Mouse (Mus musculus): ENCODE data around the gene Fmo1. TPM values are rescaled to one million over a fixed set of nuclear protein-coding genes. Genes with fewer than 3 reads are reported as not detected.

Fmo1 gene
- polyA plus RNA-seq, 1 experiment from 2014 or later, result 9.1 TPM

GRCm38 (mm10) chr1:162831838-162832573, 34.4 kb downstream of the Fmo1 start:
- 22% methylated on average over 5 of the region's 5 CpGs for WGBS
- H3K4me3 ChIP-seq, result no peak overlapping the region
- H3K9ac ChIP-seq, result no peak overlapping the region
- no peaks in the 10 kb centered on the region for H3K27me3 ChIP-seq
- H3K36me3 ChIP-seq, result no peaks in the 10 kb centered on the region
- peak overlapping the region; percentile 23; the same call in 1 of the 2 replicates for H3K4me2 ChIP-seq
- no peaks in the 10 kb centered on the region; the same call in 1 of the 2 replicates for H3K4me1 ChIP-seq (replicated peaks)
- H3K9me3 ChIP-seq (replicated peaks), result no peaks in the 10 kb centered on the region
- no peak for ATAC-seq (replicated peaks; ENCODE audit: insufficient number of reproducible peaks, insufficient read depth, low FRiP score, low read depth)
- H3K27ac ChIP-seq, result no peak overlapping the region

- no peak for ATAC-seq (replicated peaks; ENCODE audit: insufficient number of reproducible peaks, insufficient read depth, low FRiP score, low read depth)
- WGBS, result 85% methylated on average over 5 of the region's 5 CpGs
- Histone ChIP-seq H3K36me3 (no peaks in the 10 kb centered on the region), H3K27ac (no peak overlapping the region), H3K27me3 (no peaks in the 10 kb centered on the region), H3K9me3 (replicated peaks) (no peaks in the 10 kb centered on the region), H3K4me1 (replicated peaks) (no peaks in the 10 kb centered on the region), H3K4me3 (no peak overlapping the region), H3K4me2 (no peak overlapping the region), H3K9ac (no peak overlapping the region)
Observed at GRCm38 (mm10) chr1:162819280-162819679, 47.1 kb downstream of the Fmo1 start.

GRCm38 (mm10) chr1:162815381-162816127, 50.9 kb downstream of the Fmo1 start:
- Histone ChIP-seq H3K4me2 (no peak overlapping the region), H3K4me1 (replicated peaks) (no peaks in the 10 kb centered on the region), H3K36me3 (no peaks in the 10 kb centered on the region), H3K4me3 (no peak overlapping the region), H3K9me3 (replicated peaks) (no peaks in the 10 kb centered on the region), H3K27ac (no peak overlapping the region), H3K27me3 (no peaks in the 10 kb centered on the region), H3K9ac (no peak overlapping the region)
- ATAC-seq (replicated peaks; ENCODE audit: insufficient number of reproducible peaks, insufficient read depth, low FRiP score, low read depth), result no peak
- WGBS, result 86% methylated on average over 10 of the region's 10 CpGs

GRCm38 (mm10) chr1:162814932-162815331, 51.5 kb downstream of the Fmo1 start:
- no peaks in the 10 kb centered on the region for H3K27me3 ChIP-seq
- H3K4me2 ChIP-seq, result no peak overlapping the region
- H3K4me3 ChIP-seq, result no peak overlapping the region
- 70% methylated on average over 4 of the region's 4 CpGs for WGBS
- no peak overlapping the region for H3K9ac ChIP-seq
- ATAC-seq (replicated peaks; ENCODE audit: insufficient number of reproducible peaks, insufficient read depth, low FRiP score, low read depth), result no peak
- no peaks in the 10 kb centered on the region for H3K36me3 ChIP-seq
- no peaks in the 10 kb centered on the region for H3K4me1 ChIP-seq (replicated peaks)
- H3K27ac ChIP-seq, result no peak overlapping the region
- H3K9me3 ChIP-seq (replicated peaks), result no peaks in the 10 kb centered on the region

- 34% methylated on average over 8 of the region's 8 CpGs for WGBS
- Histone ChIP-seq H3K4me1 (replicated peaks) (no peaks in the 10 kb centered on the region), H3K27me3 (no peaks in the 10 kb centered on the region), H3K27ac (no peak within 1 kb of the TSS), H3K36me3 (no peaks in the 10 kb centered on the region), H3K9me3 (replicated peaks) (no peaks in the 10 kb centered on the region), H3K4me3 (no peak within 1 kb of the TSS), H3K9ac (no peak within 1 kb of the TSS), H3K4me2 (peak within 1 kb of the TSS; percentile 39)
- ATAC-seq (replicated peaks; ENCODE audit: insufficient number of reproducible peaks, insufficient read depth, low FRiP score, low read depth), result no peak
Observed at GRCm38 (mm10) chr1:162813836-162814156, 52.6 kb downstream of the Fmo1 start, which contains the start of gene Fmo4. Gene Fmo4, minus strand, starts transcription at chr1:162813972.

- H3K27me3 ChIP-seq, result no peaks in the 10 kb centered on the region
- no peak overlapping the region for H3K9ac ChIP-seq
- H3K9me3 ChIP-seq (replicated peaks), result no peaks in the 10 kb centered on the region
- ATAC-seq (replicated peaks; ENCODE audit: insufficient number of reproducible peaks, insufficient read depth, low FRiP score, low read depth), result no peak
- H3K36me3 ChIP-seq, result no peaks in the 10 kb centered on the region
- WGBS, result 76% methylated on average over 9 of the region's 9 CpGs
- H3K27ac ChIP-seq, result no peak overlapping the region
- H3K4me3 ChIP-seq, result no peak overlapping the region
- H3K4me2 ChIP-seq, result peak overlapping the region; percentile 39
- H3K4me1 ChIP-seq (replicated peaks), result no peaks in the 10 kb centered on the region
Observed at GRCm38 (mm10) chr1:162813143-162813835, 53.1 kb downstream of the Fmo1 start.

GRCm38 (mm10) chr1:162808541-162808940, 57.9 kb downstream of the Fmo1 start:
- no peak overlapping the region for H3K4me2 ChIP-seq
- 79% methylated on average over 3 of the region's 3 CpGs for WGBS
- H3K9ac ChIP-seq, result no peak overlapping the region

GRCm38 (mm10) chr1:162807441-162807840, 59.0 kb downstream of the Fmo1 start:
- no peaks in the 10 kb centered on the region for H3K27me3 ChIP-seq
- WGBS, result 84% methylated on average over 5 of the region's 5 CpGs
- H3K36me3 ChIP-seq, result no peaks in the 10 kb centered on the region
- H3K4me1 ChIP-seq (replicated peaks), result no peaks in the 10 kb centered on the region
- H3K4me3 ChIP-seq, result no peak overlapping the region
- H3K9ac ChIP-seq, result no peak overlapping the region
- H3K9me3 ChIP-seq (replicated peaks), result no peaks in the 10 kb centered on the region
- H3K4me2 ChIP-seq, result no peak overlapping the region
- no peak overlapping the region for H3K27ac ChIP-seq
- ATAC-seq (replicated peaks; ENCODE audit: insufficient number of reproducible peaks, insufficient read depth, low FRiP score, low read depth), result no peak

More at GRCm38 (mm10) chr1:162808541-162808940, 57.9 kb downstream of the Fmo1 start:
- no peaks in the 10 kb centered on the region for H3K27me3 ChIP-seq
- no peaks in the 10 kb centered on the region for H3K36me3 ChIP-seq
- no peaks in the 10 kb centered on the region for H3K4me1 ChIP-seq (replicated peaks)
- H3K4me3 ChIP-seq, result no peak overlapping the region
- ATAC-seq (replicated peaks; ENCODE audit: insufficient number of reproducible peaks, insufficient read depth, low FRiP score, low read depth), result no peak
- no peaks in the 10 kb centered on the region for H3K9me3 ChIP-seq (replicated peaks)
- no peak overlapping the region for H3K27ac ChIP-seq

- no peak for ATAC-seq (replicated peaks; ENCODE audit: insufficient number of reproducible peaks, insufficient read depth, low FRiP score, low read depth)
- 53% methylated on average over 5 of the region's 5 CpGs for WGBS
Observed at GRCm38 (mm10) chr1:162805011-162805410, 61.4 kb downstream of the Fmo1 start.

GRCm38 (mm10) chr1:162796441-162796840, 70.0 kb downstream of the Fmo1 start:
- no peaks in the 10 kb centered on the region for H3K36me3 ChIP-seq
- H3K4me2 ChIP-seq, result no peak overlapping the region
- H3K27me3 ChIP-seq, result no peaks in the 10 kb centered on the region
- no peak for ATAC-seq (replicated peaks; ENCODE audit: insufficient number of reproducible peaks, insufficient read depth, low FRiP score, low read depth)
- H3K9me3 ChIP-seq (replicated peaks), result no peaks in the 10 kb centered on the region
- no peak overlapping the region for H3K9ac ChIP-seq
- H3K4me1 ChIP-seq (replicated peaks), result no peaks in the 10 kb centered on the region
- no peak overlapping the region for H3K27ac ChIP-seq
- H3K4me3 ChIP-seq, result no peak overlapping the region

More at GRCm38 (mm10) chr1:162805011-162805410, 61.4 kb downstream of the Fmo1 start:
- no peak overlapping the region for H3K4me3 ChIP-seq
- H3K36me3 ChIP-seq, result no peaks in the 10 kb centered on the region
- H3K4me2 ChIP-seq, result no peak overlapping the region
- no peaks in the 10 kb centered on the region for H3K4me1 ChIP-seq (replicated peaks)
- no peak overlapping the region for H3K27ac ChIP-seq
- no peaks in the 10 kb centered on the region for H3K27me3 ChIP-seq
- H3K9ac ChIP-seq, result no peak overlapping the region
- no peaks in the 10 kb centered on the region for H3K9me3 ChIP-seq (replicated peaks)

GRCm38 (mm10) chr1:162792306-162793044, 73.9 kb downstream of the Fmo1 start:
- H3K4me3 ChIP-seq, result no peak overlapping the region
- no peaks in the 10 kb centered on the region for H3K9me3 ChIP-seq (replicated peaks)
- H3K36me3 ChIP-seq, result no peaks in the 10 kb centered on the region
- no peak overlapping the region for H3K9ac ChIP-seq
- 74% methylated on average over 7 of the region's 7 CpGs for WGBS
- no peak for ATAC-seq (replicated peaks; ENCODE audit: insufficient number of reproducible peaks, insufficient read depth, low FRiP score, low read depth)
- no peak overlapping the region for H3K4me2 ChIP-seq
- no peaks in the 10 kb centered on the region for H3K4me1 ChIP-seq (replicated peaks)
- H3K27ac ChIP-seq, result no peak overlapping the region
- H3K27me3 ChIP-seq, result no peaks in the 10 kb centered on the region

Data from heart, embryonic 15.5 days (tissue).